Mouse (Mus musculus): Measurements from ENCODE around the gene Olfr1163. TPM values are rescaled to one million over a fixed set of nuclear protein-coding genes. Genes with fewer than 3 reads are reported as not detected.

The Olfr1163 gene
- not detected for polyA plus RNA-seq (2017; shearing (Covaris generic))

DNA sequence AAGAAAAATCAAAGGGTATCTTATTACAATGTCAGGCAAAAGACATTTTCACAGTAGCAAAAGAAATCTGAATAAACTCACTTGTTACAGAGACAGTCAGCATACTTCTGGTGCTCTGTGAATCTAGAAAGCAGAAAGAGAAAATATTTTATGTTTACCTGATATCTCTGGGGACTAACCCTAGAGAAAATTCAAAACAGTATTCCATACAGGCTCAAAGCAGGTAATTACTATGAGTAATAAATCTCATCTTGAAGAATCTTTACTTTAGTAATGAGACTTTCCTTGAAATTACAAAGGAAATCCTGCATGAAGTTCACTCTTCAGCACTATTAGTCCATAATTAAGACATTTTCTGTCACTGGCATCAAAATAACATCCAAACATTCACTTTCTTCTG lies at the start of gene Olfr1163:
TSS of gene Olfr1163 (minus strand) at position 101 of the 400 bp plus-strand sequence.

DNA sequence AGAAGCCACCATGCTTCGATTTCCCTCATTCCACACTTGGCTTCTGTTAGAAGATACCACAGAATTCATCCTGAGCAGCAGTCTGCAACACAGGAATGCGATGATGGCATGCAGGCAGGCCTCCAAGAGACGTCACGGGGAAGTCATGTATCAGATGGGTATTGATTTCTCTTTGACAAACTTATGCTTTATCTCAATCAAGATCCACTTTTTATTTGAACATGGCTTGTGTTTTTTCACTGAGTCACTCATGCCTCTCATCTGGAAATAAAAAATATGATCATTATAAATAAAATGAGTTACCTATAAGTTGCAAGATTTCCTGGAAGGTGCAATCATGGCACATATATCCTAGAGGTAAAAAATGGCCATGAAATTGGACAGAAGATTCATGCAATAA lies 22.2 kb upstream of the Olfr1163 start, which contains the start of gene Olfr1164:
TSS of gene Olfr1164 (minus strand) at position 101 of the 400 bp plus-strand sequence.

DNA sequence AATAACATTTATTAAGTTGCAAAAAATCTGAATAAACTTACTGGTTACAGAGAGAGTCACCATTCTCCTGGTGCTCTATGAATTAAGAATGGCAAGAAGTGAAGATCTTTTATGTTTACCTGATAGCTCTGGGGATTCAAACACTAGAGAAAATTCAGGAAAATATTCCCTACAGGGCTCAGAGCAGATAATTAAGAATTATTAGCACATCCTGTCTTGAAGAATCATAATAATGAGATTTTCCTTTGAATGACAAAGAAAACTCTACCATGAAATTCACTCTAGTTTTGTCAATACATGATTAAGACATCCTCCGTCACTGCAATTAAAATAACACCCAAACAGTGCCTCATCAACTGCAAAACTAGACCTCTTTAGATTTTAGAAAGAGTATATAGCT lies 20.6 kb downstream of the Olfr1163 start, which contains the start of gene Olfr1162:
TSS of gene Olfr1162 (minus strand) at position 101 of the 400 bp plus-strand sequence.

DNA sequence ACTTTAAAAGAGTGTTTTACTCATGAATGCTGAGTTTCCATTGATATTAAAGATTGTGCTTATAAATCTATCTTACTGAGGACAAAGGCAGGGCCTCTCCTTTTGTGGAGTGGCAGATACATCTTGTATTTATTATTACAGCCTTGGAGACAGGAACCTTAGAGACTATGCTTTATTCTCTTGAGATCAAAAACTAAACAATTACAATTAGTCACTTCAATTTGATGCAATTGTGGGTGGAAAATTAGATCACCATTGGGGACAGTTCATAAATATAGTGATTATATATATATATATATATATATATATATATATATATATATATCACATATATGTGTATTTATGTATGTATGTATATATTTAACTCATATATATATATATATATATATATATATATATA lies 34.0 kb downstream of the Olfr1163 start, which contains the start of gene Olfr73:
TSS of gene Olfr73 (minus strand) at position 101 of the 400 bp plus-strand sequence.

DNA sequence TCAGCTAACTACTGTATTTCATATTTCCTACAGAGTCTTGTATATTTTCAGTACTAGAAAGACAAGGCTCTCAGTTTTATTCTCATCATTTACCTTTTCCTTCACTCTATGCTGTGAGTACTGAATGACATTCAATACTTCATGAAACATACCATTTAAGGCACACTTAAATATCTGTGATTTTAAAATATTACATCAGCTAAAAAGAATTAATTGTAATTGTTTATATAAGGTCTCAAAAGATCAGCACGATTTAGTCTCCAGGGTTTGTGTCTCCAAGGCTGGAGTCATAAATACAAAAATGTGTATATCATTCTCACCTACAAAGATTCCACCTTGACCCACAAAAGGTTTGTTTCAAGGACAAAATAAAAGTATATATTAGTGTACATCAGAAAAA lies 49.2 kb downstream of the Olfr1163 start, which contains the start of gene Olfr1161:
TSS of gene Olfr1161 (plus strand) at position 301 of the 400 bp plus-strand sequence.

Other genes starting within 250 kb of the Olfr1163 start
- gene Olfr1148, start 241.3 kb downstream of the Olfr1163 start, polyA plus RNA-seq (2017; shearing (Covaris generic)) = not detected
- gene Olfr1150-ps1, start 227.8 kb downstream of the Olfr1163 start, polyA plus RNA-seq (2017; shearing (Covaris generic)) = not detected
- 0.39 TPM for gene Olfr1151, start 216.0 kb downstream of the Olfr1163 start, polyA plus RNA-seq (2017; shearing (Covaris generic))
- 0.07 TPM for gene Olfr1152, start 205.3 kb downstream of the Olfr1163 start, polyA plus RNA-seq (2017; shearing (Covaris generic))
- gene Olfr1153, start 176.9 kb downstream of the Olfr1163 start, polyA plus RNA-seq (2017; shearing (Covaris generic)) = not detected
- not detected for gene Olfr1154, start 166.7 kb downstream of the Olfr1163 start, polyA plus RNA-seq (2017; shearing (Covaris generic))
- gene Olfr1155, start 126.7 kb downstream of the Olfr1163 start, polyA plus RNA-seq (2017; shearing (Covaris generic)) = not detected
- 0.17 TPM for gene Olfr1156, start 118.7 kb downstream of the Olfr1163 start, polyA plus RNA-seq (2017; shearing (Covaris generic))
- not detected for gene Olfr1157, start 103.5 kb downstream of the Olfr1163 start, polyA plus RNA-seq (2017; shearing (Covaris generic))
- gene Olfr74, start 97.2 kb downstream of the Olfr1163 start, polyA plus RNA-seq (2017; shearing (Covaris generic)) = not detected
- gene Olfr1158, start 81.7 kb downstream of the Olfr1163 start, polyA plus RNA-seq (2017; shearing (Covaris generic)) = not detected
- 0.05 TPM for gene Olfr1160, start 63.6 kb downstream of the Olfr1163 start, polyA plus RNA-seq (2017; shearing (Covaris generic))
- not detected for gene Olfr1161, start 49.1 kb downstream of the Olfr1163 start, polyA plus RNA-seq (2017; shearing (Covaris generic))
- gene Olfr73, start 34.1 kb downstream of the Olfr1163 start, polyA plus RNA-seq (2017; shearing (Covaris generic)) = not detected
- gene Olfr1162, start 20.7 kb downstream of the Olfr1163 start, polyA plus RNA-seq (2017; shearing (Covaris generic)) = not detected
- gene Olfr1164, start 22.1 kb upstream of the Olfr1163 start, polyA plus RNA-seq (2017; shearing (Covaris generic)) = not detected
- gene Olfr1166, start 56.4 kb upstream of the Olfr1163 start, polyA plus RNA-seq (2017; shearing (Covaris generic)) = not detected
- 0.10 TPM for gene Olfr1167, start 83.4 kb upstream of the Olfr1163 start, polyA plus RNA-seq (2017; shearing (Covaris generic))
- not detected for gene Olfr1168, start 110.0 kb upstream of the Olfr1163 start, polyA plus RNA-seq (2017; shearing (Covaris generic))
- gene Olfr1170, start 156.5 kb upstream of the Olfr1163 start, polyA plus RNA-seq (2017; shearing (Covaris generic)) = not detected
- gene Olfr1173, start 208.0 kb upstream of the Olfr1163 start, polyA plus RNA-seq (2017; shearing (Covaris generic)) = 0.11 TPM
- gene Olfr1174-ps, start 243.3 kb upstream of the Olfr1163 start, polyA plus RNA-seq (2017; shearing (Covaris generic)) = not detected